Mouse (Mus musculus): Measurements from ENCODE around the gene Rgs2.

DNA sequence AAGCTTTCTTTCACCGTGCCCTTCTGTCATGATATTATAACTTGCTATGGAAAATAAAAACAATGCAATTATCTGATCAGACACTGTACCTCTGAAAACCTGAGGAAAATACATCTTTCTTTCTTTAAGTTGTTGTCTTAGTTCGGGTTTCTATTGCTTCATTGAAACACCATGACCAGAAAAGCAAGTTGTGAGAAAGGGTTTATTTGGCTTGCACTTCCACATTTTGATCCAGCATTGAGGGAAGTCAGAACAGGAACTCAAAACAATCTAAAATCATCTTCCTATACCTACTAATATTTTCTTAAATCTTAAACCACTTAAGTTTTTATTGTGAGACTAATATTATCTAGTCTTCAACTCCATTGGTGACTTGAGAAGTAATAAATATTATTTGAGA is 11.4 kb downstream of the Rgs2 start:
- no peak for TF ChIP-seq POLR2A (IDR thresholded peaks at IDR 0.05; ENCODE audit: extremely low read depth, insufficient read depth, low read length)
- no peak for TF ChIP-seq CTCF (IDR thresholded peaks at IDR 0.05; ENCODE audit: extremely low read depth, insufficient read depth, low read length)
